Mouse (Mus musculus) liver, postnatal 0 days (tissue): ENCODE measurements around the gene Fam189a1.

Experiments used
- CTCF ChIP-seq: sonication (generic); IDR thresholded peaks from 2 replicates; pipeline ENCODE4 v1.5.1; 2016; ENCODE audit warnings: antibody characterized with exemption, low read depth
- EP300 ChIP-seq: IDR thresholded peaks from 2 replicates; pipeline ENCODE4 v1.6.1; 2016; ENCODE audit warnings: antibody characterized with exemption, low read depth, mild to moderate bottlenecking

DNA sequence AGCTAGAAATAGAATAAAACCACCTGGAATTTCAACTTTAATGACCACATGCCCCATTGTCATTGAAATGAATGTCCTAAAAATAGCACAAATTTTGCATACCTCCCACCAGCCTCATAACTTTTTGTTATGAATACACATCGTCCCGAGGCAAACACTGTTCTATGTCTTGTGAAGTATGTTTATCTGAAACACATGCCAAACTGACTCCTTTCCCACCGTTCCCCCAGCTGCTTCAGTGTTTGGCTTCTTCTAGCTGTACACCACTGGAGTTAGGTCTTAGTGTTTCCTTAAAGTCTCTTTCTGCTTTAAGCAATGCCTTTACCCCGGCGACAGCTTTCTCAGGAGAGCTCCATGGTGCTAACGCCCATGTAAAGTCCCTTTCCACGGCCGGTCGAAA, 365.2 kb downstream of the Fam189a1 start:
- TF ChIP-seq CTCF, result no peak
- no peak for TF ChIP-seq EP300
